Mouse (Mus musculus) limb, embryonic 14.5 days (tissue): ENCODE measurements around the gene Bik. TPM values are rescaled to one million over a fixed set of nuclear protein-coding genes. Genes with fewer than 3 reads are reported as not detected.

ENCODE experiments used
- ATAC-seq: fragments of 200-750 bp; cut with Nextera tagmentation; 2 replicates; pipeline ENCODE4 v1.8.0; 2017; ENCODE audit warnings: low read depth, moderate number of reproducible peaks, moderate TSS enrichment; ENCODE audit not compliant: low FRiP score
- DNase-seq: peaks from one replicate; pipeline ENCODE4 v3.0.0-alpha.2; 2015; ENCODE audit warnings: low spot score
- H3K27ac ChIP-seq: fragments of 300-500 bp; sonication (generic); replicated peaks from 2 replicates; pipeline ENCODE4 v1.5.1; 2014; ENCODE audit warnings: low read depth, mild to moderate bottlenecking, low read length, moderate library complexity, mixed read lengths
- H3K27me3 ChIP-seq: fragments of 300-500 bp; sonication (generic); 2 replicates; pipeline ENCODE4 v1.6.1; 2014; ENCODE audit warnings: low read length, mixed read lengths; ENCODE audit not compliant: control insufficient read depth, insufficient read depth
- H3K36me3 ChIP-seq: fragments of 300-500 bp; sonication (generic); 2 replicates; pipeline ENCODE4 v1.6.1; 2014; ENCODE audit warnings: mild to moderate bottlenecking, low read length, moderate library complexity, mixed read lengths; ENCODE audit not compliant: control insufficient read depth, insufficient read depth
- H3K4me1 ChIP-seq: fragments of 300-500 bp; sonication (generic); 2 replicates; pipeline ENCODE4 v1.6.1; 2014; ENCODE audit warnings: antibody characterized with exemption, low read length, mixed read lengths; ENCODE audit not compliant: control insufficient read depth, insufficient read depth
- H3K4me2 ChIP-seq: fragments of 300-500 bp; sonication (generic); replicated peaks from 2 replicates; pipeline ENCODE4 v1.6.1; 2014; ENCODE audit warnings: low read depth, mild to moderate bottlenecking, low read length, moderate library complexity; ENCODE audit not compliant: severe bottlenecking
- H3K4me3 ChIP-seq: fragments of 300-500 bp; sonication (generic); replicated peaks from 2 replicates; pipeline ENCODE4 v1.5.1; 2014; ENCODE audit warnings: low read length
- H3K9ac ChIP-seq: fragments of 300-500 bp; sonication (generic); 2 replicates; pipeline ENCODE4 v1.6.1; 2014; ENCODE audit warnings: mild to moderate bottlenecking, low read depth, low read length, moderate library complexity; ENCODE audit not compliant: severe bottlenecking
- H3K9me3 ChIP-seq: fragments of 300-500 bp; sonication (generic); 2 replicates; pipeline ENCODE4 v1.6.1; 2016; ENCODE audit warnings: low read length; ENCODE audit not compliant: control insufficient read depth
- POLR2A ChIP-seq: fragments of 200-500 bp; IDR thresholded peaks from 2 replicates; pipeline ENCODE4 v1.8.0; 2012; ENCODE audit warnings: inconsistent platforms, mild to moderate bottlenecking, moderate library complexity, borderline replicate concordance; ENCODE audit not compliant: insufficient read depth, insufficient read length; ENCODE audit errors: extremely low read depth
- WGBS: fragments of 180-500 bp; shearing (Covaris S2); extraction: QIAGEN DNeasy Blood & Tissue Kit; methylation state at CpG from one replicate; pipeline ENCODE4 v1.1.7; 2014; 5-methylcytosine and 5-hydroxymethylcytosine counted together
- polyA plus RNA-seq, 2 experiments: library from polyadenylated mRNA; depleted of rRNA in 1 of 2; stranded (reverse) in 1 of 2; unstranded in 1 of 2; fragments of >200 nt; fragmentation: Nextera tagmentation in 1 of 2; extraction: Ambion mirVana in 1 of 2; gene quantifications; 2 replicates each; pipeline versions ENCODE4 v1.2.1 to v1.2.3; 2012 to 2014

Gene Bik
- polyA plus RNA-seq, 2 experiments, result 4.2 to 5.4 TPM

DNA sequence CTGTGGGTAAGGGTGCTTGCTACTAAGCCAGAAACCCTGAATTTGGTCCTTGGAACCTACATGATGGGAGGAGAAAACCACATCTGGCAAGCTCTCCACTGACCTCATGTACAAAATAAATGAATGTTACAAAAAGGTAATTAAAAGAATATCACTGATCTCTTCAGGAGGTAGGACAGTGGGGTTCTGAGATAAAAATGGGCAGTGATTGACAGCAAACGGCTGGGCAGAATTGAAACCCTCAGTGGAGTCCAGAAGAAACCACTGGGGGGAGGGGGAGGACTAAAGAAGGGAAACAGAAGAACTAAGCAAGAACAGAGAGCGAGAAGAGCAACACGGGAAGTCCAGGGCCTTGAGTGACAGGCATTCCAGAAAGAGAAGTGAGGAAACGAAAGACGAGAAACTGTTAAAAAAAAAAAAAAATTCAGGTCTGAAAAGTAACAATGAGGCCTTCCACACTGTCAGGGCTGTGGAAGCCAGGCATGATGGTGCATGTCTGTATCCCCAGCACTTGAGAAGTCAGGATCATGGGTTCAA is 34.3 kb downstream of the Bik start:
- DNase-seq, result no peak
- Histone ChIP-seq H3K4me3 (no peak overlapping the region), H3K9ac (no peak overlapping the region), H3K36me3 (no peaks in the 10 kb centered on the region), H3K27me3 (no peaks in the 10 kb centered on the region), H3K4me1 (peaks cover 15% of the 10 kb centered on the region), H3K27ac (no peak overlapping the region), H3K9me3 (no peaks in the 10 kb centered on the region), H3K4me2 (no peak overlapping the region)
- no peak for ATAC-seq
- TF ChIP-seq POLR2A, result no peak
- WGBS, result 62% methylated on average over 5 of the region's 5 CpGs

DNA sequence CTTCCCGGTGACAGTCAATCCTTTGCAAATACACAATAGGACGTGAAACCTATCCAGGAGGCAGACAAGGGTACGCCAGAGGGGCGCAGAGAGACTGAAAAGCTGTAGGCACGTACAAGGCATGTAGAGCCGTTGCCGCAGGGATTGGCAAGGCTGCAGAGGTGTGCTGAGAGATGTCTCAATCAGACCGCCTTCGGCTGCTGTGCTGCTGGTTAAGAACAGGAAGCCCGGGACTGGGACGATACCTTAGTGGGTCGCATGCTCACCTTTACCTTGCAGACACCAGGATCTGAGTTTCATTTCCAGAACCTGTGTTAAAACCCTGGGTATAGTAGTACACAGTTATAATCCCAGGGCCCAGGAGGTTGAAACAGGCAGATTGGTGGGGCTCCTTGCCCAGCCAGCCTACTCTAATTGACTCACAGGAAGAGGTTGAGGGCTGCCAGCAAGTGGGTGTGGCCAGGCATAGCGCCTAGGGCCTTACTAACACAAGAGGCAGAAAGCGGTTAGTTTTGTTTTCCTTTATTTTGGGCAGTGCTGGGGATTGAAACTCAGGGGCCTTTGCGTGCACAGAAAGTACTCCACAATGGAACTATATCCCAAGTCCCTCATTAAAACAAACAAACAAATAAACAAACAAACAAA is 36.1 kb downstream of the Bik start:
- 35% methylated on average over 15 of the region's 15 CpGs for WGBS
- H3K4me3 ChIP-seq, result peak overlapping the region; percentile 49; the same call in 1 of the 2 replicates
- H3K4me1 ChIP-seq, result peaks cover 15% of the 10 kb centered on the region
- peak overlapping the region; percentile 95 for H3K4me2 ChIP-seq
- H3K27ac ChIP-seq, result no peak overlapping the region
- no peaks in the 10 kb centered on the region for H3K36me3 ChIP-seq
- no peak for TF ChIP-seq POLR2A
- ATAC-seq (peak; percentile 56), DNase-seq (peak; percentile 83)
- peak overlapping the region; percentile 5; the same call in 1 of the 2 replicates for H3K9ac ChIP-seq
- no peaks in the 10 kb centered on the region for H3K9me3 ChIP-seq
- no peaks in the 10 kb centered on the region for H3K27me3 ChIP-seq

DNA sequence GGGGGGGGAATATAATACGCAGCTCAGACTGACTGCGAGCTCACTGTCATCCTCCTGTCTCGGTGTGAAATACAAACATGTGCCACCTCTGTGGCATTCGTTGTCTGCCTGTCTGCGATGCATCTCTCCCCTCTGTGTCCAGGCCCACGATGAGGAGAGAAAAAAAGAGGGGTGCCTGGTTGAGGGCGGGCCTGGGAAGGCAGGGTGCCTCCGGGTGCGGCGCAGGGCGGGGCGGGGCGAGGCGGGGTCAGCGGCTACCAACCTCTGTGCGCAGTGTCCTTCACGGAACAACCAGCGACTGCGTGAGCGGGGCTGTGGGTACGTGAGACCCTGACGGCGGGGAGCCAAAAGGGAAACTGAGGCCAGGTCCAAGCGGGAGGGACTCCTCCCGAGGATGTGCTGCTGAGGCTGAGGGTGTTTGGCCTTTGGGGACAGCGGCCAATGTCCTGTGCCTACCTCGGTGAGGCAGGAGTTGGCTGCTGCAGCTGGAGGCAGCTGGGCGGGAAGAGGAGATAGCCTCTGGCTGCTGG is 36.7 kb downstream of the Bik start, which contains the start of the genes Tspo and Mcat:
TSS of gene Tspo (plus strand) at position 266 of the 530 bp plus-strand sequence.
TSS of gene Mcat (minus strand) at position 461 of the 530 bp plus-strand sequence.
- Histone ChIP-seq H3K9ac (peak within 1 kb of the TSS; percentile 59), H3K4me1 (peaks cover 15% of the 10 kb centered on the region), H3K27me3 (no peaks in the 10 kb centered on the region), H3K4me2 (peak within 1 kb of the TSS; percentile 95), H3K36me3 (no peaks in the 10 kb centered on the region), H3K4me3 (peak within 1 kb of the TSS; percentile 49), H3K27ac (no peak within 1 kb of the TSS), H3K9me3 (no peaks in the 10 kb centered on the region)
- no peak for TF ChIP-seq POLR2A
- 0% methylated on average over 26 of the region's 28 CpGs for WGBS
- DNase-seq (no peak), ATAC-seq (peak; percentile 24)

DNA sequence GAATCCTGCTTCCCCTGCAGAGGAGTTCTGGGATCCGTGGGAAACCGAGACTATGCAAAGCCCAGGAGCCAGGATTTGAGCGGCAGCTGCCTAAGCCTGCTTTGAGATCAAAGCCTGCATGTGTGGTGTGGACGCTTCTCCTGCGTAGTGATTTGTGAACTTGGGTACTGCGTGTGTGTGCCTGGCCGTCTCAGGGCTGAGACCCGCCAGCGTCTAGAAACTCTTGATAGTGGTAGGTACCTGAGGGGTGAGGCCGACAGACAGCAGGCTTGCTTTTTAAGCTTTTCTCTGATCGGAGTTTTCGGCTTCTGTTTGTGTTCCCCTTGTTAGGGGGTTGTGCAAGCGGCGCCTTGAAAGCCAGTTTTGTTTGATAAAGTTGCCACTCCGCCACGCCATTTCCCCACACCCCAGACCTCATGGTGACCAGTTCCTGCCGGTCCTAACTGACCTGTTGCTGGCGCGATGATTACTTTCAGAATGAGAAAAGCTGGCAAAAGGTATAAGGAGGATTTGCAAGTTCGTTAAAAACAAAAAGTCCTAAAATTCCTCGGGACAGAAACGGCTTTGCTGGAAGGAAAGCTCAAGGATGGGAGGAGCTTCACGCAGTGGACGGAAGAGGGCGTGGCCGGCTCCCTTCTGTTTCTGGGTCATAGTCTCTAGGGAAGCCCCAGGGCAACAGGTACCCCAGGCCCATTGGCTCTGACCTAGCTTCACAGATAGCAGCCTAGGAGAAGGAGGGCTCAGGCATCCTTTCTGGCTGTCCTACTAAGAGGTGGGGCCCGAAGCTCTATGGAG is 37.4 kb downstream of the Bik start:
- DNase-seq, result peak; percentile 50
- H3K36me3 ChIP-seq, result no peaks in the 10 kb centered on the region
- peak; percentile 38; the same call in 1 of the 2 replicates for ATAC-seq
- H3K4me1 ChIP-seq, result peaks cover 15% of the 10 kb centered on the region
- no peak for TF ChIP-seq POLR2A
- no peak overlapping the region for H3K27ac ChIP-seq
- peak overlapping the region; percentile 95 for H3K4me2 ChIP-seq
- peak overlapping the region; percentile 59 for H3K9ac ChIP-seq
- WGBS, result 2% methylated on average over 27 of the region's 27 CpGs
- no peaks in the 10 kb centered on the region for H3K9me3 ChIP-seq
- peak overlapping the region; percentile 49 for H3K4me3 ChIP-seq
- no peaks in the 10 kb centered on the region for H3K27me3 ChIP-seq

DNA sequence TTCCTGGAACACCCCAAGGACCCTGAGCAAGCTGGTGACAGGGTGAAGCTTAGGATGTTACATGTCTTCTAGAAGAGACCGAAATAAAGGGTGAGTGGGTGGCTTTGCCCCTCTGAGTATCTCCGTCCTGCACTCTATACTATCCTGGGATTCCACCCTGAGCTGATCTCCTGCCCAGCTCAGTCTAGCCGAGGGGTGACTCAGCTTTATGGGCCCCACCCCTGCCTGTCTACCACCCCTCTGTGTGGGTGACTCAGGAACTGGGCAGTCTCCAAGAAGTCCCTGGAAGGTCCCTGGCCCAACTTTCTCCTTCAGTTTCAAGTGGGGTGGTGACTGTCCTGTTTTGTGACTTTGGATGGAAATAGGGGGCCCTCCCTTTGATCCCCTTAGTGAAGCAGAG is 38.8 kb downstream of the Bik start:
- no peaks in the 10 kb centered on the region for H3K27me3 ChIP-seq
- ATAC-seq (no peak), DNase-seq (no peak)
- no peaks in the 10 kb centered on the region for H3K36me3 ChIP-seq
- no peaks in the 10 kb centered on the region for H3K9me3 ChIP-seq
- peaks cover 15% of the 10 kb centered on the region for H3K4me1 ChIP-seq
- no peak overlapping the region for H3K9ac ChIP-seq
- no peak overlapping the region for H3K27ac ChIP-seq
- H3K4me3 ChIP-seq, result no peak overlapping the region
- no peak for TF ChIP-seq POLR2A
- H3K4me2 ChIP-seq, result no peak overlapping the region
- WGBS, result 88% methylated on average over 3 of the region's 3 CpGs
